11 mouse cellular contexts compared by ENCODE assay signal in genomic region chr8:78549971-78550751, GRCm38 (mm10). TPM values are rescaled to one million over a fixed set of nuclear protein-coding genes. Genes with fewer than 3 reads are reported as not detected.
DNase-seq lines count a peak whose midpoint lies in the region; ATAC-seq lines count a peak whose summit lies in the region.
"Had no signal": no experiment of that assay in that cellular context is flagged by ENCODE, and none has a peak within 500 bp of the region (broad histone marks: within the 10 kb centered on the region; RNA-seq: fewer than 3 reads in every experiment).

No protein-coding gene starts in this region.

- no peak overlapping the region for H3K27ac ChIP-seq in forebrain, embryonic 11.5 days (ENCODE audit: low read depth, low read length)
- no peak overlapping the region for H3K27ac ChIP-seq in forebrain, embryonic 10.5 days
- H3K27ac ChIP-seq in midbrain, embryonic 14.5 days (replicated peaks; ENCODE audit: low read depth, low read length), result peak overlapping the region; percentile 64; the same call in 1 of the 2 replicates

- WGBS in forebrain, embryonic 11.5 days, result 56% methylated on average over 10 of the region's 10 CpGs
- WGBS in forebrain, embryonic 10.5 days, result 80% methylated on average over 10 of the region's 10 CpGs
- 25% methylated on average over 10 of the region's 10 CpGs for WGBS in midbrain, embryonic 14.5 days

- 0 out of 2 replicates have a peak, but pooled peaks have one; percentile 55 for ATAC-seq in forebrain, embryonic 11.5 days (replicated peaks; ENCODE audit: low FRiP score)
- ATAC-seq in midbrain, embryonic 14.5 days (ENCODE audit: low FRiP score, low TSS enrichment), result peak; percentile 88; the same call in 1 of the 2 replicates
- ATAC-seq in megakaryocyte-erythroid progenitor cell, adult 5-6 weeks (replicated peaks; ENCODE audit: low FRiP score, low TSS enrichment, poor library complexity, severe bottlenecking), result no peak
- ATAC-seq: intestine, embryonic 16.5 days had no signal

- H3K36me3 ChIP-seq in forebrain, embryonic 11.5 days (ENCODE audit: control insufficient read depth, insufficient read depth, low read length), result no peaks in the 10 kb centered on the region
- H3K36me3 ChIP-seq in forebrain, embryonic 10.5 days (replicated peaks), result peaks cover 10% of the 10 kb centered on the region
- H3K36me3 ChIP-seq in midbrain, embryonic 14.5 days (ENCODE audit: control insufficient read depth, insufficient read depth, low read length), result no peaks in the 10 kb centered on the region

- no peak overlapping the region for H3K4me3 ChIP-seq in forebrain, embryonic 11.5 days (ENCODE audit: low read depth, low read length)
- no peak overlapping the region for H3K4me3 ChIP-seq in forebrain, embryonic 10.5 days
- H3K4me3 ChIP-seq in midbrain, embryonic 14.5 days (replicated peaks; ENCODE audit: low read depth, low read length), result no peak overlapping the region

- H3K27me3 ChIP-seq in forebrain, embryonic 11.5 days (ENCODE audit: control insufficient read depth, insufficient read depth, low read length), result no peaks in the 10 kb centered on the region
- H3K27me3 ChIP-seq in forebrain, embryonic 10.5 days (ENCODE audit: poor library complexity, severe bottlenecking), result no peaks in the 10 kb centered on the region
- H3K27me3 ChIP-seq in midbrain, embryonic 14.5 days (ENCODE audit: control insufficient read depth, insufficient read depth, low read length), result no peaks in the 10 kb centered on the region

- H3K9ac ChIP-seq in forebrain, embryonic 11.5 days (ENCODE audit: low read length), result no peak overlapping the region
- no peak overlapping the region for H3K9ac ChIP-seq in midbrain, embryonic 14.5 days (replicated peaks; ENCODE audit: low read length)

- H3K4me2 ChIP-seq in forebrain, embryonic 11.5 days (ENCODE audit: low read depth, low read length, severe bottlenecking), result no peak overlapping the region
- H3K4me2 ChIP-seq in midbrain, embryonic 14.5 days (ENCODE audit: low read length), result no peak overlapping the region
- H3K4me2 ChIP-seq: liver, embryonic 11.5 days had no signal

- DNase-seq in forebrain, embryonic 11.5 days (ENCODE audit: low spot score), result no peak
- DNase-seq in forebrain, embryonic 10.5 days (ENCODE audit: extremely low spot score, low spot score), result no peak
- peak; percentile 30 for DNase-seq in testis, postnatal 10 days (ENCODE audit: low spot score)
- no peak for DNase-seq in testis, postnatal 14 days (ENCODE audit: low spot score)
- DNase-seq in midbrain, embryonic 14.5 days, result peak; percentile 73
- DNase-seq in urinary bladder, postnatal 10 days (ENCODE audit: low spot score), result no peak
- DNase-seq in kidney, postnatal 14 days, result no peak
- DNase-seq: adrenal gland, postnatal 14 days had no signal

- no peaks in the 10 kb centered on the region for H3K9me3 ChIP-seq in forebrain, embryonic 11.5 days (ENCODE audit: control insufficient read depth, low read length)
- no peaks in the 10 kb centered on the region for H3K9me3 ChIP-seq in forebrain, embryonic 10.5 days
- no peaks in the 10 kb centered on the region for H3K9me3 ChIP-seq in midbrain, embryonic 14.5 days (ENCODE audit: control insufficient read depth, low read length)

- H3K4me1 ChIP-seq in forebrain, embryonic 11.5 days (replicated peaks; ENCODE audit: control insufficient read depth, insufficient read depth, low read length), result peaks cover 2% of the 10 kb centered on the region; the same call in 1 of the 2 replicates
- H3K4me1 ChIP-seq in forebrain, embryonic 10.5 days, result peaks cover 21% of the 10 kb centered on the region
- H3K4me1 ChIP-seq in midbrain, embryonic 14.5 days (ENCODE audit: control insufficient read depth, insufficient read depth, low read length), result peaks cover 28% of the 10 kb centered on the region; the same call in 1 of the 2 replicates

RNA-seq across cellular contexts. Expression of gene Slc10a7, which starts 41.0 kb away (rescaled TPM):
- polyA plus RNA-seq in forebrain, embryonic 11.5 days (2014; fragmentation: Nextera tagmentation; extraction: Ambion mirVana), result 8.5 and 9.6 TPM in 2 replicates
- 8.0 and 10.0 TPM in 2 replicates for polyA plus RNA-seq in forebrain, embryonic 10.5 days (2016; fragmentation: Nextera tagmentation; extraction: Ambion mirVana)
- 9.2 and 9.7 TPM in 2 replicates for polyA plus RNA-seq in midbrain, embryonic 14.5 days (2014; fragmentation: Nextera tagmentation; extraction: Ambion mirVana)
- total RNA-seq in megakaryocyte-erythroid progenitor cell, adult 5-6 weeks (2014; fragmentation: Nextera tagmentation), result 17.1 and 19.2 TPM in 2 replicates
- total RNA-seq in megakaryocyte-erythroid progenitor cell, adult 5-6 weeks (2017), result 11.0 and 13.5 TPM in 2 replicates

RNA-seq across cellular contexts. Expression of gene Rbmxl1, which starts 41.5 kb away (rescaled TPM):
- polyA plus RNA-seq in forebrain, embryonic 11.5 days (2014; fragmentation: Nextera tagmentation; extraction: Ambion mirVana), result 393 and 411 TPM in 2 replicates
- polyA plus RNA-seq in forebrain, embryonic 10.5 days (2016; fragmentation: Nextera tagmentation; extraction: Ambion mirVana), result 407 and 429 TPM in 2 replicates
- 201 and 248 TPM in 2 replicates for polyA plus RNA-seq in midbrain, embryonic 14.5 days (2014; fragmentation: Nextera tagmentation; extraction: Ambion mirVana)
- 184 and 218 TPM in 2 replicates for total RNA-seq in megakaryocyte-erythroid progenitor cell, adult 5-6 weeks (2014; fragmentation: Nextera tagmentation)
- total RNA-seq in megakaryocyte-erythroid progenitor cell, adult 5-6 weeks (2017), result 218 and 280 TPM in 2 replicates

Comparison
In these comparisons a context has a peak if more than half of its experiments do, and no peak if none do; other contexts are left out.
1. DNase-seq: peak in testis, postnatal 10 days (single experiment) and midbrain, embryonic 14.5 days (single experiment); none in forebrain, embryonic 11.5 days (single experiment), forebrain, embryonic 10.5 days (single experiment), testis, postnatal 14 days (single experiment), urinary bladder, postnatal 10 days (single experiment) and kidney, postnatal 14 days (single experiment).